Comparison of ENCODE assay signal across 9 mouse cellular contexts in genomic region chr5:133821273-133821672, GRCm38 (mm10).
DNase-seq lines count a peak whose midpoint lies in the region; ATAC-seq and TF ChIP-seq lines count a peak whose summit lies in the region.
"Had no signal": no experiment of that assay in that cellular context is flagged by ENCODE, and none has a peak within 500 bp of the region (broad histone marks: within the 10 kb centered on the region; RNA-seq: fewer than 3 reads in every experiment).

No protein-coding gene starts in this region.

- H3K9me3 ChIP-seq in embryonic facial prominence, embryonic 14.5 days (ENCODE audit: control insufficient read depth, low read length): no peaks in the 10 kb centered on the region
- H3K9me3 ChIP-seq: liver, embryonic 15.5 days had no signal

- H3K9ac ChIP-seq in embryonic facial prominence, embryonic 14.5 days (ENCODE audit: low read depth, low read length): no peak overlapping the region
- H3K9ac ChIP-seq: liver, embryonic 15.5 days had no signal

- peak; percentile 34 for DNase-seq in layer of hippocampus, adult 11-12 months (ENCODE audit: low spot score)
- no peak for DNase-seq in layer of hippocampus, adult 9-10 months (ENCODE audit: low spot score)
- peak; percentile 72 for DNase-seq in embryonic facial prominence, embryonic 14.5 days (ENCODE audit: low spot score)
- peak; percentile 24 to 25 for DNase-seq in layer of hippocampus, adult 2 months (ENCODE audit: low spot score in 2 of 2)
- DNase-seq in retina, embryonic 14.5 days (ENCODE audit: low spot score): peak; percentile 63
- no peak for DNase-seq in adrenal gland, adult 2 months
- DNase-seq in right cerebral cortex, postnatal 14 days: no peak
- no peak for DNase-seq in lung, postnatal 25 days (ENCODE audit: low spot score)

- H3K36me3 ChIP-seq in embryonic facial prominence, embryonic 14.5 days (ENCODE audit: control insufficient read depth, insufficient read depth, low read length): no peaks in the 10 kb centered on the region
- H3K36me3 ChIP-seq: liver, embryonic 15.5 days had no signal

- no peak overlapping the region for H3K4me3 ChIP-seq in embryonic facial prominence, embryonic 14.5 days (ENCODE audit: low read depth, low read length)
- no peak overlapping the region for H3K4me3 ChIP-seq in layer of hippocampus, adult 2 months
- H3K4me3 ChIP-seq: liver, embryonic 15.5 days had no signal

- H3K27ac ChIP-seq in embryonic facial prominence, embryonic 14.5 days (replicated peaks; ENCODE audit: low read depth, low read length): no peak overlapping the region
- H3K27ac ChIP-seq in layer of hippocampus, adult 2 months: peak overlapping the region; percentile 28; the same call in 1 of the 2 replicates
- H3K27ac ChIP-seq: liver, embryonic 15.5 days had no signal

- no peak; the same call in 1 of the 2 replicates for ATAC-seq in embryonic facial prominence, embryonic 14.5 days (ENCODE audit: low read depth)

- 0 out of 2 replicates have a peak, but pooled peaks cover 3% of the 10 kb centered on the region for H3K4me1 ChIP-seq in embryonic facial prominence, embryonic 14.5 days (ENCODE audit: control insufficient read depth, insufficient read depth, low read length)
- H3K4me1 ChIP-seq: liver, embryonic 15.5 days had no signal

- H3K27me3 ChIP-seq in embryonic facial prominence, embryonic 14.5 days (replicated peaks; ENCODE audit: control insufficient read depth, insufficient read depth, low read length): no peaks in the 10 kb centered on the region
- H3K27me3 ChIP-seq: liver, embryonic 15.5 days had no signal

- peak; percentile 16; the same call in 1 of the 2 replicates for TF ChIP-seq CTCF in layer of hippocampus, adult 2 months (conservative IDR thresholded peaks at IDR 0.05)

- no peak overlapping the region for H3K4me2 ChIP-seq in embryonic facial prominence, embryonic 14.5 days (ENCODE audit: low read depth, low read length)
- H3K4me2 ChIP-seq: liver, embryonic 15.5 days had no signal

- 30% methylated on average over 3 of the region's 3 CpGs for WGBS in embryonic facial prominence, embryonic 14.5 days

Comparison
In these comparisons a context has a peak if more than half of its experiments do, and no peak if none do; other contexts are left out.
1. DNase-seq: peak in layer of hippocampus, adult 11-12 months (single experiment), embryonic facial prominence, embryonic 14.5 days (single experiment), layer of hippocampus, adult 2 months (2 of 2) and retina, embryonic 14.5 days (single experiment); none in layer of hippocampus, adult 9-10 months (single experiment), adrenal gland, adult 2 months (single experiment), right cerebral cortex, postnatal 14 days (single experiment) and lung, postnatal 25 days (single experiment).